Mouse (Mus musculus) embryonic facial prominence, embryonic 11.5 days (tissue): ENCODE results near the gene 4930539E08Rik. TPM values are rescaled to one million over a fixed set of nuclear protein-coding genes. Genes with fewer than 3 reads are reported as not detected.

Source experiments
- ATAC-seq: fragments of 200-750 bp; cut with Nextera tagmentation; replicated peaks from 2 replicates; pipeline ENCODE4 v1.8.0; 2017; ENCODE audit warnings: low read depth; ENCODE audit not compliant: insufficient number of reproducible peaks, low FRiP score, low TSS enrichment
- DNase-seq: peaks from one replicate; pipeline ENCODE4 v3.0.0-alpha.2; 2015; ENCODE audit warnings: low spot score
- H3K27ac ChIP-seq: fragments of 300-500 bp; sonication (generic); replicated peaks from 2 replicates; pipeline ENCODE4 v1.5.1; 2014; ENCODE audit warnings: mild to moderate bottlenecking, low read depth, low read length, control low read depth
- H3K27me3 ChIP-seq: fragments of 300-500 bp; sonication (generic); 2 replicates; pipeline ENCODE4 v1.6.1; 2014; ENCODE audit warnings: mild to moderate bottlenecking, low read length, moderate library complexity, mixed read lengths; ENCODE audit not compliant: control insufficient read depth, insufficient read depth
- H3K36me3 ChIP-seq: fragments of 300-500 bp; sonication (generic); replicated peaks from 2 replicates; pipeline ENCODE4 v1.6.1; 2014; ENCODE audit warnings: low read depth, mild to moderate bottlenecking, low read length, moderate library complexity, mixed read lengths; ENCODE audit not compliant: control insufficient read depth, insufficient read depth
- H3K4me1 ChIP-seq: fragments of 300-500 bp; sonication (generic); 2 replicates; pipeline ENCODE4 v1.6.1; 2014; ENCODE audit warnings: low read length, mixed read lengths; ENCODE audit not compliant: control insufficient read depth, insufficient read depth
- H3K4me2 ChIP-seq: fragments of 300-500 bp; sonication (generic); 2 replicates; pipeline ENCODE4 v1.6.1; 2014; ENCODE audit warnings: low read depth, mild to moderate bottlenecking, control low read depth, low read length, moderate library complexity
- H3K4me3 ChIP-seq: fragments of 300-500 bp; sonication (generic); 2 replicates; pipeline ENCODE4 v1.5.1; 2014; ENCODE audit warnings: low read depth, low read length, control low read depth
- H3K9ac ChIP-seq: fragments of 300-500 bp; sonication (generic); replicated peaks from 2 replicates; pipeline ENCODE4 v1.6.1; 2014; ENCODE audit warnings: mild to moderate bottlenecking, control low read depth, low read length
- H3K9me3 ChIP-seq: fragments of 300-500 bp; sonication (generic); replicated peaks from 2 replicates; pipeline ENCODE4 v1.6.1; 2016; ENCODE audit warnings: mild to moderate bottlenecking, low read length, inconsistent platforms, mixed read lengths; ENCODE audit not compliant: control insufficient read depth
- WGBS: fragments of 180-500 bp; shearing (Covaris S2); extraction: QIAGEN DNeasy Blood & Tissue Kit; methylation state at CpG from one replicate; pipeline ENCODE4 v1.1.7; 2014; 5-methylcytosine and 5-hydroxymethylcytosine counted together
- polyA plus RNA-seq: library from polyadenylated mRNA; unstranded; fragments of >200 nt; fragmentation: Nextera tagmentation; extraction: Ambion mirVana; gene quantifications from 2 replicates; pipeline ENCODE4 v1.2.1, GENCODE M21; 2014

4930539E08Rik gene
- polyA plus RNA-seq, 1 experiment from 2014 or later = 0.13 TPM

DNA sequence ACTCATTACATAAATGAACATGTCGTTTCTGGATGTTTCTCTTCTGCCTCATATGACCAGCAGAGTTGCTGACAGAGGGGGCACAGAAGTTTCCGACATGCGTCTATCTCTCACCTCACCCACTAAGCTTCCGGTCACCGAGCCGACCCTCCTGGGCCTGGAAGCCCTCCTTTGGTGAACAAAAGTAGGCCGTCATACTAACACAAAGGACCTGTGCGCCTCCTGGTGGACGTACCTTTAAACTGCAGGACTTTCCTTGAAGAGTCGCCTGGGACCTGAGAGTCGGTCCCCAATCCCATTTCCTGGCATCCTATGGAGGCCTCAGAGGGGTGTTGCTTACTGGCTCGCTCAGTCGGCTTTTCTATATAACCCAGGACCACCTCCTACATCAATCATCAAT is 11.3 kb upstream of the 4930539E08Rik start:
- Histone ChIP-seq H3K9ac (no peak overlapping the region), H3K36me3 (no peaks in the 10 kb centered on the region), H3K4me3 (no peak overlapping the region), H3K27ac (no peak overlapping the region), H3K9me3 (no peaks in the 10 kb centered on the region), H3K4me2 (no peak overlapping the region), H3K4me1 (no peaks in the 10 kb centered on the region; the same call in 1 of the 2 replicates), H3K27me3 (no peaks in the 10 kb centered on the region)
- ATAC-seq (no peak), DNase-seq (peak; percentile 92)
- 19% methylated on average over 13 of the region's 13 CpGs for WGBS

DNA sequence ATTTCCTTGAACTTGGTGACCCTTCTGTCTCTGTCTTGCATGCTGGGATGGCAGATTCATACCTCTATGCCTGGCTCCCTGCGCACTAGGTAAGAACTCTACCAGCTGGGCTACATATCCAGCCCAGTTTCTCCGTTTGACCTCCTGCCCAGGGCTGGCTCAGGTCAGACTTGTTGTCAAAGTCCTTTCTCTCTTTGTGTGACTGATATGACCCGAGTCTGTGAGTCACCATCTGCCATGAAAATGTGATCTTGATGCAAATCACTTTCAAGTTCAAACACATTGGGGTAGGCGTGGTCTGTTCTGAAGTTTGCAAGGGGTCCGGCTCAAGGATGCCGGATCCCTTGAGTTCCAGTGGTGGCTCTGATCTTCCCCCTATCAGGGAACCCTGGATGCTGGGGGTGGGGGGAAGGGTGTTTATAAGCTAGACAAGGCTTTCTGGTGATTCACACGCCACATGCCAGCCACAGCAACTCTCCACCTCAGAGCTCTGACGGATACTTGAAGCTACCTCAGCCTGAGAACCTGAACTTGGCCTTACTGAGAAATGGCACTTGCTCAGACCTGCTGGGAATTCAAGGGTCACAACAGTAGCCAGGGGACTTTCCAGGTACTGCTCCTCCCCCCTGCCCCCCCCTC is 10.0 kb upstream of the 4930539E08Rik start:
- Histone ChIP-seq H3K27ac (no peak overlapping the region), H3K4me3 (no peak overlapping the region), H3K9me3 (no peaks in the 10 kb centered on the region), H3K9ac (no peak overlapping the region), H3K4me1 (no peaks in the 10 kb centered on the region), H3K36me3 (no peaks in the 10 kb centered on the region), H3K27me3 (no peaks in the 10 kb centered on the region), H3K4me2 (no peak overlapping the region)
- no peak for DNase-seq
- 85% methylated on average over 8 of the region's 8 CpGs for WGBS
- no peak for ATAC-seq

- DNase-seq = no peak
- Histone ChIP-seq H3K9ac (no peak overlapping the region), H3K4me2 (no peak overlapping the region), H3K4me3 (no peak overlapping the region), H3K9me3 (no peaks in the 10 kb centered on the region), H3K36me3 (no peaks in the 10 kb centered on the region), H3K27ac (no peak overlapping the region), H3K27me3 (no peaks in the 10 kb centered on the region), H3K4me1 (no peaks in the 10 kb centered on the region)
- 69% methylated on average over 6 of the region's 6 CpGs for WGBS
- ATAC-seq = no peak
Measured at GRCm38 (mm10) chr17:28922096-28922495, 7.0 kb upstream of the 4930539E08Rik start.

DNA sequence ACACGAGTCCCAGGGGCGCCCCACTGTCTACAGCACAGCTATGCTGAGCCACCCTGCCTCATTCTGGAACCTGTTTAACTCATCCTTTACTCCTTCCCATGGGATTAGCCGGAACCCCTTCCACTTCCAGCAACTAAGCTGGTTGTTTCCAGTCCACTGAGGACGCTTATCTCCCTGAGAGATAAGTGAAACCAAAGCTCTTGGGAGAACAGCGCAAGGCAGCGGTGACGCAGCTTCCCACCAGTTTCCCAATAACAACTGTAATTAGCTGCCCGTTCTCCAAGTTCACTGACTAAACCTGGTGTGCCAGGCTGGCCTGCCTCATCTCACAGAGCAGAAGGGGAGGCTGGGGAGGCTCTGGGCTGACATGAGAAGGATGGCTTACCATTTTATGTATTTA is 6.0 kb upstream of the 4930539E08Rik start:
- WGBS = 76% methylated on average over 8 of the region's 8 CpGs
- Histone ChIP-seq H3K4me1 (no peaks in the 10 kb centered on the region), H3K27ac (no peak overlapping the region), H3K9ac (no peak overlapping the region), H3K4me3 (no peak overlapping the region), H3K9me3 (no peaks in the 10 kb centered on the region), H3K36me3 (no peaks in the 10 kb centered on the region), H3K4me2 (no peak overlapping the region), H3K27me3 (no peaks in the 10 kb centered on the region)
- ATAC-seq (no peak), DNase-seq (no peak)

DNA sequence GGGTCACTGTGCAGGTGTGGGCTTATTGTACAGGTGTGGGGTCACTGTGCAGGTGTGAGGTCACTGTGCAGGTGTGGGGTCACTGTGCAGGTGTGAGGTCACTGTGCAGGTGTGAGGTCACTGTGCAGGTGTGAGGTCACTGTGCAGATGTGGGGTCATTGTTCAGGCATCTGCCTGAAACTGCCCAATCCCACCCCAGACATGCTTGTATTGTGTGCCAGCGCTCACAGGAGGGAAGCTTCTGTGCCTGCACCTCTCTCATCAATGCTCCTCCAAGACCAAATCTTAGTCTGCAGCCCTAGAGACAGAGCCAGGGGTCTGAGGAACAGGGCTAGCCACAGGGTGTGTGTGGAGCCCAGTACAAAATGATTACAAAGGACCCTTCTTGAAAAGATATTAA is 1.4 kb upstream of the 4930539E08Rik start:
- DNase-seq (no peak), ATAC-seq (no peak)
- Histone ChIP-seq H3K36me3 (no peaks in the 10 kb centered on the region), H3K4me2 (no peak overlapping the region), H3K27me3 (no peaks in the 10 kb centered on the region), H3K9ac (no peak overlapping the region), H3K9me3 (no peaks in the 10 kb centered on the region), H3K4me3 (no peak overlapping the region), H3K4me1 (no peaks in the 10 kb centered on the region), H3K27ac (no peak overlapping the region)
- 75% methylated on average over 1 of the region's 1 CpGs for WGBS

- WGBS = 83% methylated on average over 6 of the region's 6 CpGs
- H3K9ac ChIP-seq = no peak overlapping the region
- ATAC-seq = no peak
Measured at GRCm38 (mm10) chr17:28913940-28914339, 1.2 kb downstream of the 4930539E08Rik start.

DNA sequence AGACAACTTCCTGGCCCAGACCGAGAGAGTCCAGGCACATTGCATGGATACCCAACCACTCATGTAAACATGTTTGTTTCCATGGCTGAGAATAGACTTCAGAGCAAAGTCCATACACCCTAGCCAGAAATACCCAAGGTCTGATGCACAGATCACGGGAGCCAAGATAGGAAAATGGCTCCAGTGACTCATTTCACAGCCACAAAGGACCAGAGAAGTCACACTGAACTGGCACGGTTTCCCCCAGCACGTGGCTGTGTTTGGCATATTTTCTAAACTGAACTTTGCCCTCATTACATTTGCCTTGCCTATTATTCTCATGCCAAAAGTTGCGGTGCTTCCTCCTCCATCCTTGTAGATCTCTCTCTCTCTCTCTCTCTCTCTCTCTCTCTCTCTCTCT is 1.9 kb downstream of the 4930539E08Rik start:
- H3K27ac ChIP-seq = no peak overlapping the region
- H3K27me3 ChIP-seq = peaks cover 9% of the 10 kb centered on the region; the same call in 1 of the 2 replicates
- DNase-seq = no peak
- WGBS = 85% methylated on average over 5 of the region's 5 CpGs
- ATAC-seq = no peak
- no peak overlapping the region for H3K4me3 ChIP-seq
- H3K4me1 ChIP-seq = no peaks in the 10 kb centered on the region
- no peaks in the 10 kb centered on the region for H3K36me3 ChIP-seq
- H3K9me3 ChIP-seq = no peaks in the 10 kb centered on the region
- no peak overlapping the region for H3K9ac ChIP-seq
- H3K4me2 ChIP-seq = no peak overlapping the region

More at GRCm38 (mm10) chr17:28913940-28914339, 1.2 kb downstream of the 4930539E08Rik start:
- Histone ChIP-seq H3K4me2 (no peak overlapping the region), H3K9me3 (no peaks in the 10 kb centered on the region), H3K4me1 (no peaks in the 10 kb centered on the region), H3K36me3 (no peaks in the 10 kb centered on the region), H3K4me3 (no peak overlapping the region), H3K27ac (no peak overlapping the region), H3K27me3 (peaks cover 9% of the 10 kb centered on the region; the same call in 1 of the 2 replicates)
- DNase-seq = no peak

- Histone ChIP-seq H3K36me3 (no peaks in the 10 kb centered on the region), H3K4me1 (no peaks in the 10 kb centered on the region), H3K9me3 (no peaks in the 10 kb centered on the region), H3K4me3 (no peak overlapping the region), H3K27me3 (peaks cover 9% of the 10 kb centered on the region; the same call in 1 of the 2 replicates), H3K27ac (no peak overlapping the region), H3K4me2 (no peak overlapping the region), H3K9ac (no peak overlapping the region)
- ATAC-seq (no peak), DNase-seq (peak; percentile 37)
- WGBS = 16% methylated on average over 7 of the region's 7 CpGs
Measured at GRCm38 (mm10) chr17:28910139-28910538, 5.0 kb downstream of the 4930539E08Rik start.
